Mouse (Mus musculus): ENCODE measurements around the gene Shisal1. TPM values are rescaled to one million over a fixed set of nuclear protein-coding genes. Genes with fewer than 3 reads are reported as not detected.

Shisal1 gene
- polyA plus RNA-seq, 1 experiment: 6.1 TPM

DNA sequence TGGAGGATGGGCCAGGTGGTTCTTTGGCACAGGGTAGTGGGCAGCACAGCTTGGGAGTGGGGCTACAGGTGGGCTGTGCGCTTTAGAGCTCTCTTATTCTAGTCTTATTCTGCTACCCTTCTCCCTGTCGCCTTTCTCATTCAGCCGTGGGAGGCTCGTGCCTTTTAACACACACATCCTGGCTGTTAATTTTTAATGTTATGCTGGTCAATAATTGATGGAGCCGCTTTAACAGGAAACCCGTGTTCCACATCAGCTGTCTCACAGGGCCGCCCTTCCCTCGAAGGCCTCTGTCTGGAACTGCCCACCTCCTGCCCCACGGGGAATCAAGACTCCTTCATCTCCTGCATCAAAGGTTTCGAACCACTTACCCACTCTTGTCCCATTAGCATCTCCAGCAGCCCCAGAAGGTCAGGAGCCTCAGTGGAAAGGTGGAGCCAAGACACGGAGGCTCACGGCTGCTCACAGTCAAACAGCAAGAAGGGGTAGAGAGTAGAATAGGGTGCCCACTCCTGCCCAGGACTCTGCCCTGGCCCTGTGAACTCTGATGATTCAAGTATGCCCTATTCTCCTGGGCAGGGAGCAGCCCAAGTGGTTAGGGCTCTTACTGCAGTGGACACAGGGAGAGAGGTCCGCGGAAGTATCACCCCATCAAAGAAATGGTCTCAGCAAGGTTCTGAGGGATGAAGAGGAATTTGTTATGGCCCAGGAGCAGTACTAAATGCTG, 51.4 kb downstream of the Shisal1 start:
- no peaks in the 10 kb centered on the region for H3K36me3 ChIP-seq (ENCODE audit: control insufficient read depth, insufficient read depth, low read length)
- no peaks in the 10 kb centered on the region for H3K27me3 ChIP-seq (ENCODE audit: control insufficient read depth, insufficient read depth, low read length)
- WGBS: 36% methylated on average over 14 of the region's 14 CpGs
- no peak overlapping the region for H3K4me3 ChIP-seq (ENCODE audit: low read depth, low read length)
- H3K4me1 ChIP-seq (ENCODE audit: control insufficient read depth, insufficient read depth, insufficient read length, low read length): no peaks in the 10 kb centered on the region
- TF ChIP-seq POLR2A (IDR thresholded peaks at IDR 0.05; ENCODE audit: low read depth, low read length) (no peak), CTCF (IDR thresholded peaks at IDR 0.05; ENCODE audit: extremely low read depth, insufficient read length, insufficient replicate concordance, low read depth, low read length) (no peak)
- no peak overlapping the region for H3K27ac ChIP-seq (ENCODE audit: insufficient read depth, low read depth, low read length)

DNA sequence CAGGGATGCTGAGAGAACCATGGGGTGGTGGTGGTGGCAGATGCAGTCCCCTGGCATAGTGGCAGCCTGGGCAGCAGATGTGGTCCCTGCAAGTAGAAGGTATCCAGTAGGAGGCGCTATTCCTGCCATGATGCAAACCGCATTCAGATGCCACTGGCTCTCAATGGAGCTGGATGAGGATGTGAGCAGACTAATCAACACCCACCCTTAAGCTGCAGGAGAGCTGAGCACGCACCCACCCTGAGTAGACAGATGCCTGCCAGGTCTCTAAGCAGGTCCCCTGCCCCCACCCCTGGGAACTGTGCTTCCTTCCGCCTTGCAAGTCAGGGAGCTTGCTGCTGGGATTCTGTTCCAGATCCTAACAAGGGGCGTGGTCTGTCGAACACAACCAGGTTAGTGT, 53.6 kb downstream of the Shisal1 start:
- Histone ChIP-seq H3K36me3 (ENCODE audit: control insufficient read depth, insufficient read depth, low read length) (no peaks in the 10 kb centered on the region), H3K4me1 (ENCODE audit: control insufficient read depth, insufficient read depth, insufficient read length, low read length) (no peaks in the 10 kb centered on the region), H3K27me3 (ENCODE audit: control insufficient read depth, insufficient read depth, low read length) (no peaks in the 10 kb centered on the region), H3K27ac (ENCODE audit: insufficient read depth, low read depth, low read length) (no peak overlapping the region), H3K4me3 (ENCODE audit: low read depth, low read length) (no peak overlapping the region)
- WGBS: 40% methylated on average over 6 of the region's 6 CpGs
- TF ChIP-seq CTCF (IDR thresholded peaks at IDR 0.05; ENCODE audit: extremely low read depth, insufficient read length, insufficient replicate concordance, low read depth, low read length) (no peak), POLR2A (IDR thresholded peaks at IDR 0.05; ENCODE audit: low read depth, low read length) (no peak)

DNA sequence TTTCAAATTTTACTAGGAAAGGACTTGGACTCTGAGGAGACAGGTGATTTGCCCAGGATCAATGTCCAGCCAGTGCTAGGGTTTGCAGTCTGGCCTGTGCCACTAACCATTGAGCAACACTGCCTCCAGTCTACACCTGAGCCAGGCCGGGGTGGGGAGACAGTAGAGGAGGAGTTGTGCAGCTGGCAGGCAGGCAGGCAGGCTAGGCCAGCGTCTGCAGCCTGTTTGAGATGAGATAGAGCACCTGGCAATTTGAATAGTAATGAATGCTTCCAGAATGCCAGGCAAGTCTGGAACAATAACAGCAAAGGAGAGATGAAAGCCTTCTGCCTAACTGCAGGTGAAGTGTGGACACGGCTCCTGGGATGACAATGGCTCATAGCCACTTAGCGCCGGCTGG, 54.1 kb downstream of the Shisal1 start:
- Histone ChIP-seq H3K36me3 (ENCODE audit: control insufficient read depth, insufficient read depth, low read length) (no peaks in the 10 kb centered on the region), H3K27ac (ENCODE audit: insufficient read depth, low read depth, low read length) (no peak overlapping the region), H3K4me1 (ENCODE audit: control insufficient read depth, insufficient read depth, insufficient read length, low read length) (no peaks in the 10 kb centered on the region), H3K27me3 (ENCODE audit: control insufficient read depth, insufficient read depth, low read length) (no peaks in the 10 kb centered on the region), H3K4me3 (ENCODE audit: low read depth, low read length) (no peak overlapping the region)
- 47% methylated on average over 5 of the region's 5 CpGs for WGBS
- TF ChIP-seq CTCF (IDR thresholded peaks at IDR 0.05; ENCODE audit: extremely low read depth, insufficient read length, insufficient replicate concordance, low read depth, low read length) (no peak), POLR2A (IDR thresholded peaks at IDR 0.05; ENCODE audit: low read depth, low read length) (no peak)

DNA sequence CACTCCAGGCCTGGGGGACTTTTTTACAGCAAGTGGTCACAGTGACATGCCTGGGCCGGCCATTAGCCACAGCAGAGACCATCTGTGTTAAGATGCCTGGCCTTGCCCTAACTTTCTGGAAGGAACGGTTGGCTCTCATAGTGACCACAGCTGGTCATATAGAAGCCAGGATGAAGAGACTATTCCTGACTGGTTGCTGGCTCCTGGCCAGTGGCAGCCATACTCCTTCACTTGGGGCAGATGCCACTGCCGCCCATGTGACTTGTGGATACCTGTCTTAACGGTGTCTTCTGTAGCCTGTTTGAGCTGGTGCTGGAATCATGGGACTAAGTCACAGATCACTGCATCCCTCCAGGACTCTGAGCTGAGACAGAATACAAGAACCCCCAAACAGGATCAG, 54.8 kb downstream of the Shisal1 start:
- Histone ChIP-seq H3K4me3 (ENCODE audit: low read depth, low read length) (no peak overlapping the region), H3K4me1 (ENCODE audit: control insufficient read depth, insufficient read depth, insufficient read length, low read length) (no peaks in the 10 kb centered on the region), H3K36me3 (ENCODE audit: control insufficient read depth, insufficient read depth, low read length) (no peaks in the 10 kb centered on the region), H3K27ac (ENCODE audit: insufficient read depth, low read depth, low read length) (no peak overlapping the region), H3K27me3 (ENCODE audit: control insufficient read depth, insufficient read depth, low read length) (no peaks in the 10 kb centered on the region)
- TF ChIP-seq CTCF (IDR thresholded peaks at IDR 0.05; ENCODE audit: extremely low read depth, insufficient read length, insufficient replicate concordance, low read depth, low read length) (no peak), POLR2A (IDR thresholded peaks at IDR 0.05; ENCODE audit: low read depth, low read length) (no peak)
- WGBS: 87% methylated on average over 4 of the region's 4 CpGs

DNA sequence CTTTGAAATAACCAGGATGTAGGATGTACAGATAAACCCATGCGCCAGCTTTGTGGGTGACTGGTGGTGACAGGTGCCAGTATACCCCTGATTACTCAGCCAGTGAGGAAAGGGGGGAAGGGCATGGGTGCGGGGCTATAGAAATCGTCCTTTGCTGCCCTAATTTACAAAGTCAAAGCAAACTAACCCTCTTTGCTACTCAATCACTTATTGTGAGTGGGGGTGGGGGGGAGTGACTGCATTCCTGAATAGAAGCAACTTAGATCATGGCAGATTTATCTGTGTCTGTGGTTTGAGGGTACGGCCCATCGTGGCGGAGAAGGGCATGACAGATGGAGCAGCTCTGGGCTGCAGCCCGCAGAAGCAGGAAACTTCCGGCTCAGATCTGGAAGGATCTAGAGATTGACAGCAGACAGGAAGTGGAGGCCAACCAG, 58.2 kb downstream of the Shisal1 start:
- Histone ChIP-seq H3K4me3 (ENCODE audit: low read depth, low read length) (no peak overlapping the region), H3K4me1 (ENCODE audit: control insufficient read depth, insufficient read depth, insufficient read length, low read length) (no peaks in the 10 kb centered on the region), H3K36me3 (ENCODE audit: control insufficient read depth, insufficient read depth, low read length) (no peaks in the 10 kb centered on the region), H3K27ac (ENCODE audit: insufficient read depth, low read depth, low read length) (no peak overlapping the region), H3K27me3 (ENCODE audit: control insufficient read depth, insufficient read depth, low read length) (no peaks in the 10 kb centered on the region)
- no peak for TF ChIP-seq CTCF (IDR thresholded peaks at IDR 0.05; ENCODE audit: extremely low read depth, insufficient read length, insufficient replicate concordance, low read depth, low read length)
- no peak for TF ChIP-seq POLR2A (IDR thresholded peaks at IDR 0.05; ENCODE audit: low read depth, low read length)
- WGBS: 78% methylated on average over 8 of the region's 8 CpGs

DNA sequence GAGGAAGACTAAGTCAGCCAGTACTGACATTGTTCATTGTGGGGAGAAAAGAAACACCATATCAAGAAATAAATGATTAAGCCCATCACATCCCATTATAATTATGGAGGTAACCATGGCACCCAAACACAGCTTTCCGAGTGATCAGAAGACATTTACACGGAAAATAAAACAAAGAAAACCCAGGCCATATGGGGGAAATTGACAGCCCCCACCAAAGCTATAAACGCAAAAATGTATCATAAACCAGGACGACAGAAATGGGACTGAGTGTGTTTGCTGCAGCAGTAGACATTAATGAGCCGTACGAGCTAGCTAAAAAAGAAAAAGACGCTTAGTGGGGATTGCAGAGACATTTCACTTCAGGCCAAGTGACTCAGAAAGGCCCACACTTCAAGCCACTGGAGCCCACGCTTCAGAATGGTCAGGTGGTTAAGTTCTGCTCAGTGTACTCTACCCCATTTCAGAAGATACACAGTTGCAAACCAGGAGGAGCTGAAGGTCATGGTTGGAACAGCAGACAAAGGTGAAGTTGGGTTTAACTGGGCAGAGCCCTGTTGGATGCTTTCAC, 60.8 kb downstream of the Shisal1 start:
- Histone ChIP-seq H3K36me3 (ENCODE audit: control insufficient read depth, insufficient read depth, low read length) (no peaks in the 10 kb centered on the region), H3K4me1 (ENCODE audit: control insufficient read depth, insufficient read depth, insufficient read length, low read length) (no peaks in the 10 kb centered on the region), H3K4me3 (ENCODE audit: low read depth, low read length) (no peak overlapping the region), H3K27ac (ENCODE audit: insufficient read depth, low read depth, low read length) (no peak overlapping the region), H3K27me3 (ENCODE audit: control insufficient read depth, insufficient read depth, low read length) (no peaks in the 10 kb centered on the region)
- TF ChIP-seq POLR2A (IDR thresholded peaks at IDR 0.05; ENCODE audit: low read depth, low read length) (no peak), CTCF (IDR thresholded peaks at IDR 0.05; ENCODE audit: extremely low read depth, insufficient read length, insufficient replicate concordance, low read depth, low read length) (no peak)
- WGBS: 71% methylated on average over 8 of the region's 8 CpGs

DNA sequence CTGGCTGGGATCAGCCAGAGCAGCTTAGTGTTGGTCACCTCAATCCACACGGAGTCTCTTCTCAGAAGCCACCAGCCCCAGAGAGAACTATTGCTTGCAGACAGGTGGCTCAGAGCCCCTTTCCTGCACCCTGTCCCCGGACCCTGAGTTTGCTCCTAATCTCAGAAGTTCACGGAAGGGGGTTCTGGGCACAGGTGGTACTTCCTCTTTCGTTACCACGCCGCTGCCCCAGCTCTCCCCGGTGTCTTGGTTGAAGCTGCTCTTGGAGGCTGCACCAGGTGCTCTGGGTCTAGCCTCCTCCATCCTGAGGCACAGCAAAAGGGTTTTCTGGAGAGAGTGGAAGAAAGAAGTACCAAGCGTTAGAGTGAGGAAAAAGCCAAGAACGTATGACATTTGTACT, 62.8 kb downstream of the Shisal1 start:
- WGBS: 87% methylated on average over 9 of the region's 9 CpGs
- Histone ChIP-seq H3K4me1 (ENCODE audit: control insufficient read depth, insufficient read depth, insufficient read length, low read length) (no peaks in the 10 kb centered on the region; the same call in 1 of the 2 replicates), H3K27ac (ENCODE audit: insufficient read depth, low read depth, low read length) (no peak overlapping the region), H3K36me3 (ENCODE audit: control insufficient read depth, insufficient read depth, low read length) (no peaks in the 10 kb centered on the region), H3K4me3 (ENCODE audit: low read depth, low read length) (no peak overlapping the region), H3K27me3 (ENCODE audit: control insufficient read depth, insufficient read depth, low read length) (no peaks in the 10 kb centered on the region)
- TF ChIP-seq POLR2A (IDR thresholded peaks at IDR 0.05; ENCODE audit: low read depth, low read length): no peak
- no peak for TF ChIP-seq CTCF (IDR thresholded peaks at IDR 0.05; ENCODE audit: extremely low read depth, insufficient read length, insufficient replicate concordance, low read depth, low read length)

All from small intestine, adult 2 months (tissue).